Mouse (Mus musculus) frontal cortex, postnatal 14 days (tissue): ENCODE measurements around the gene Metrnl.
A peak's percentile ranks its signal among the peaks of the same experiment; 100 is the strongest.

Experiments
- DNase-seq, 2 experiments: peaks; one replicate each; pipeline ENCODE4 v3.0.0; 2022; ENCODE audit warnings: low spot score in 2 of 2

Metrnl gene

DNA sequence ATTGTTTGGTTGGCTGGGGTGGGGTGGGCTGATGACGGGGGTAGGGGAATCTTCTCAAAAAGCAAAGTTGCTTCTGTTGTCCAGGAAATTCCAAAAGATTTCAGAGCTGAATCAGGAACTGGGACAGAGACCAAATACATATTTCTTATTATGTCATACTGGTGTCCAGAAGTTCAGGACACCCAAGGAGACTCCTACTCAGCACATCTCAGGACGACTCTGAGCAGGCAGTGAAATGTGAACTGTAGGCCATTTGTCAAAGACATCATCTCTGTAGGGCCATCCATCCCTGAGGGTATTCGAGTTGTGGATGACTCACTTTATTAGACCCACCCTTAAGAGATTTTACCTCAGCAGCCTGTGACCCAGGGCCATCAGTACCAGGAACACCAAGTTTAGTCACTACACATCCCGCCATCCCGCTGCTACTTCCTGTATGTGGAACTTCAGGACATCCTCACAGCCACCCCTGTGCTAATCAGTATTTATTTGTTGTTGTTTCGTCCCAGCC is 15.8 kb upstream of the Metrnl start:
- DNase-seq, result no peak

- DNase-seq, result no peak
Observed at GRCm38 (mm10) chr11:121686091-121686490, 15.3 kb upstream of the Metrnl start.

DNA sequence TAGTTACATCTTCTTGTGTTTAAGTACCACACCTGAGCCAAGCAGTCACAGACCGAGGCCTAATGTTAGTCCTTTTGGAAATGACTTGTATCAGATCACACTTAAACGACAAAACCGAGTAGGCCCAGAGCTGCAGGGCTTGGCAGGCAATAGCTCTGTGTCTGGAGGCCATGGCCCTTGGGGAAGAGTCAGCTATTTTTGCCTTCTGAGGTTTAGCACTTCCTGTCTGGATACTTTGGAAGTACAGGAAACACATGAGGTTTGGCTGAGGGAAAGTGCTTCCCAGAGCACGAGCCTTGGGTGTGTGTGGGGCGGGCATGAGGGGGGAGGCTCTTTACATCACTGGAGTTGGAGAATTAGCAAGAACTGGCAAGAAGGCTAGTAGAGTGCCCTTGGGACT is 14.7 kb upstream of the Metrnl start:
- no peak for DNase-seq

- DNase-seq, result no peak
Observed at GRCm38 (mm10) chr11:121688024-121688423, 13.3 kb upstream of the Metrnl start.

DNA sequence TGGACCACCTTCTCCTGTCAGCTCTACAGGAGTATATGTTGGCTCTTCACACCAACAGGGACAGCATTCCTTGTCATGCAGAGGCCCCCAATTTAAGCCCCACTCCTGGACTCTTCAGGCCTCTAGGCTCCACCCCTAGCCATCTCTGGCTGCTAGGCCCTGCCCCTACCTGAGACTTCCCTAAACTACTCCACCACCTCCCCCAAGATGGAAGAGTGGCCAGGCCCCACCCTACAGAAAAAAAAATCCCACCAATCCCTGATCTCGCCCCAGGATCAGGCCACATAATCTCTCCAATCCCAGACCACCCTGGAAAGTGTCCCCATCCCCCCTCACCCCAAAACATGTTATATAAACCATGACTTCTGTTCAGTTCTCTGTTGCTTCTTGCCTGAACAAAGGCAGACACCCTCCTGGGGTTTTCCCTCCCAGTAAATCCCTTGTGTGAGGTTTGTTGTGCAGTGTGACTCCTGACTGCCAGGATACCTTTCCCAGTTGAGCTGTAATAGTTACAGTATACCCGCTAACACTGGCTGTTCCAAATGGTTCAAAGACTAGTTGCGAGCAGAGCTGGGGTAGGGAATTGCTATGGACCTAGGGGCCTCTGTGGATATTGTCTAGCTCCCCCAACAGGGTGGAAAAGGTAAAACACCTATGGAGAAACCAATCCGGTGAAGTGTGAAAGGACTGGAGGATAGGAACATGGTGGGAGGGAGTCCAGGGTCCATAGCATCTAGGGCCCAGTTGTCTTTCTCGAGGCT is 5.9 kb upstream of the Metrnl start:
- DNase-seq, result no peak

DNA sequence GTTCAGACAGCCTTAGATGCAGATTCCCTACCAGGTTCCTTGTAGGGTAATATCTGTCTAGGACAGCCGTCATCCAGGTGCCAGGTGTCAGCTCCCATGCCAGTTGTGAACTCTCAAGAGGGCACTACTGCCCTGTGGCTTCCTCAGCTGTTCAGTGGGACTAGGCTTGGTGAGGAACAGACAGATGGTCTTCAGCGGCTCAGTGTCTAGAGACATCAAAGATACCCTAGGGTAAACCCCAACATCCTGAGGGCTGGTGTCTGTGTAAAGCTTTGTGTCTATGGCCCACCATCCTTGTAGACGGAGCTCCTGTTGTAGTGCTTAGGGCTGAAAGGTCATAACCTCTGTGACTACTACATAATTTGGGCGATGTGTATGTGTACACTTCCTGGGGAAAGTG is 4.1 kb upstream of the Metrnl start:
- DNase-seq, result no peak

DNA sequence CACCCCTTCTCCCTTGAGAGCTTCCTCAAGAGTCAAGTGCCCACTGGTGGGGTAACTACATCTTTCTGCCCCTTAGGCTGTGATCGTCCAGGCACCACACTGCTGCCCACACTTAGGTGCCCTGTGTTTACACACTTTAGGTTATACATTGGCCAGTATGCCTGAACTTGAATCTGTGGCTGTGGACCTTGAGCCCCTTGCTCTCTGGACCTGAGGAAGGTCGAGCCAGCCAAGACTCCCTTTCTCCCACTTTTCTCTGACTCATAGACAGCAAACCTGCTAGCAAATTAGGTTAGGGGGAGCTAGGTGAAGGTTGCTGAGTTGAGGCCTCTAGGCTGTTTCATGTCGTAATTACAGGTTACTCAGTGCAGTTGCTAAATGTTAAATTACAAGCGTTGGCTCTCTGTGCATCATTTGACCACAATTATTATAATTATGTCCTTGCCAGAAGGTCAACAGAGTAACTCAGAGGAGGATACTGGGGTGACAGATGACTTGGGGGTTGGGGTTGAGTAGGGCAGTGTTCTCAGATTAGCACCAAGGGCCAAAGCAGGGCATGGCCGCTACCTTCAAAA is 2.9 kb upstream of the Metrnl start:
- no peak for DNase-seq

DNA sequence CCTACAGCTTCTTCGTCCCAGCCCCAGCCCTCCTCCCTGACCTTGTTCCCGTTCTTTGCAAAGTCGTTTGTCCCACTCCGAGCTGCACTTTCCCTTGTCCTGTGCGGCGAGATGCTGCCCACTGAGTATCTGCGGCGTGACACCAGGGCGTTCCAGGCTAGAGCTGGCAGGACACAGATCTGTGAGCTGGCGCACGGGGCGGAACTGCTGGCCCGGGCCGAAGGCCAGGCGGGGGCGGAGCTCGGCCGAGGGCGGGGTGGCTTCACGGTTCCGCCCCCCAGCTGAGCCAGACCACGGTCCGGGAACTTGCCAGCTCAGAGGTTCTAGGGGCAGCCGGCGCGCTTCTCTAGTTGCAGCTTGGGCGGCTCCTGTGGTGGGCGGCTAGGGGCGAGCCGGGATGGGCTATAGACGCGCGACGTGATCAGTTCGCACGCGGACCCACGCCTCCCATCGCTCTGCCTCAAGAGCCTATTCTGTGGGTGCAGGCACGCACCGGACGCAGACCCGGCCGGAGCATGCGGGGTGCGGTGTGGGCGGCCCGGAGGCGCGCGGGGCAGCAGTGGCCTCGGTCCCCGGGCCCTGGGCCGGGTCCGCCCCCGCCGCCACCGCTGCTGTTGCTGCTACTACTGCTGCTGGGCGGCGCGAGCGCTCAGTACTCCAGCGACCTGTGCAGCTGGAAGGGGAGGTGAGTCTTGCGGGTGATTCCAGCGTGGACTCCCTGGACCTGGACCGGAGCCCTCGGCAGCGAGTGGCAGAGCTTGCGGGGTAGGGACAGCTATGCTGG is 959 bp downstream of the Metrnl start:
- peak; percentile 61 to 70 for DNase-seq

DNA sequence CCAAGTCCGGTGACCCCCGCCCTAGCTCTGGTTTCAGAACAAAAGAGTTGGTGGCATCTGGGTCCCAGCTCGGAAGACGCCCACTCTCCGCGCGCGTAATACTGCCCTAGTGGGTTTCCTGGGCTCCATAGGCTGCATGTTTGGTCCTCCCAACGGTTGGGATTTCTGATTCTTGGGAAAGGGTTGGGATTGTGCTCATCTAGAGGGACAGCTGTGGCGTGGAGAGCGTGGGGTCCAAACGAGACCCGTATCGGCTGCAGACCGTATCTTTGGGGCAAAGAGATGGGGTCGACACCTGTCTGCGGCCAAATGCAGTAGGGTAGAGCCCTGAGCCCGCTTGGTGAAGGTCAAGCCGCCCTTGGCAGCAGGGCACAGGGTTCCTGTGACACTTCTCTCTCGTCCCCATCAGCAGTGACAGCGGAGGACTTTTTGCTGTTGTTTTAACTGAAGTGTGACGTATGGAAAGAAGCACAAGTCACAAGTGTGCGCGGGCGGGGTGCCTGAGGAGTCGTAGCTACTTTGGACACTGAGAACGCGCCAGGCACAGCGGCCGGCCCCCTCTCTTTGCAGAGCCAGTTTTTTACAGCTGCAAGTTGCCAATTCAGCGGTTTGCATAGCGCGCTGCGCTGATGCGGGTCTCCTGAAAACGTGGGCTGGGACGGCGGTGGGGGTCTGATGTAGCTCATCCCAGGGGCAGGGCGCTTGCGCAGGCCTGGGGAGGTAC is 1.7 kb downstream of the Metrnl start:
- DNase-seq, result peak; percentile 22 to 40

GRCm38 (mm10) chr11:121703619-121704215 is 2.4 kb downstream of the Metrnl start:
- DNase-seq, result no peak

DNA sequence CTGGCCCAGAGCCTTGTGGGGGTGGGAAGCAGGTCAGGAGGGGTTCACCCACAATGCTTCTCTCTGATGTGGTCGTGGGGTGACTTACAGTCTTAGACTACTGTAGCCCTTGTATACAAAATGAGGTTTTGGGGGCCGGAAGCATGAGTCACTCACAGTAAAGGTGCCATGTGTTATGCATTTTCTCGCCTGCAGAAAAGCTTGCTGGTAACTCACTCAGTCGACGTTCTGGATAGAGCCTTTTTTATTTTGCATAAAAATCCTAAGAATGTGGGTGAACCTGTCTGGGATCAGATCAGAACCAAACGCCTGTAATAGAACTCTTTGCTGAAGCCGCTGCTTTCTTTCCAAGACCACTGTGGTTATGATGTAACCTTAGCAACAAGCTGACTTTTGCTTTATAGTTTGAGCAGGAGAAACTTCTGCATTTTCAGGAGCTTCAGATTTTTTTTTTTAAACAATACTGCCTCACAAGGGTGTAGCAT is 5.2 kb downstream of the Metrnl start:
- no peak for DNase-seq

DNA sequence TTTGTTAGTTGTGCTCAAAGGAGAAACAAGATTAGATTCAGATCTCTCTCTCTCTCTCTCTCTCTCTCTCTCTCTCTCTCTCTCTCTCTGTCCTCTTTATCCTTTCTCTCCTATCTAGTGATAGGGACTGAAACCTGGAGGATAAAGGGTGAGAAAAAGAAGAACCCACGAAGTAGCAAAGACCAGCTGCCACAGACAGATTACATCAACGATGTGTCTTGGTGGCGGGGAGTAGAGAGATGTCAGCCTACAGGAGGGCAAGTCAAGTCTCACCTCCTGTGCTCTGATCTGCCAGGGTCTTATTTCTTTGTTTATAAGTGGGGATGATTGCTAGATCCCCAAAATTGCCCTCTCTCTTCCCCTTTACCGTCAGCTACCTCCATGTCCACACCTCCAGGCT is 7.9 kb downstream of the Metrnl start:
- no peak for DNase-seq

DNA sequence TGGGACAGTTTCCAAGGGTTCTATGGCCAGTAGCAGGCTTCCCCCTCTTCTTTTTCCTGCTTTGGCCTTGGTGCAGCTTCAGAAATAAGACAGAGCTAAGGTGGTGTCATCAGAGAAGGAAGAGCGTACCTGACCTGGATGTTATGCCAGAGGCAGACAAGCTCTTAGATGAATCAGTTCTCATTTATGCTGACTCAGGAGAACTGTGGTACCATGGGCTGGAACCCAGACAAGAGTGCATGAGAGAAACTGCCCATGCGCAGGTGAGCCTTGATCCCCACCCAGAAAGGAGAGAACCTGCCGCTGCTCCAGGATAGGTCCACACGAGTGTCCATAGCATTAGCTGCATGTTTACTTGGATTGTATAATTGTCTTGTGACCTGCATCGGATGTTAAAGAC is 8.9 kb downstream of the Metrnl start:
- no peak for DNase-seq

- DNase-seq, result no peak
Observed at GRCm38 (mm10) chr11:121712987-121713386, 11.6 kb downstream of the Metrnl start.

DNA sequence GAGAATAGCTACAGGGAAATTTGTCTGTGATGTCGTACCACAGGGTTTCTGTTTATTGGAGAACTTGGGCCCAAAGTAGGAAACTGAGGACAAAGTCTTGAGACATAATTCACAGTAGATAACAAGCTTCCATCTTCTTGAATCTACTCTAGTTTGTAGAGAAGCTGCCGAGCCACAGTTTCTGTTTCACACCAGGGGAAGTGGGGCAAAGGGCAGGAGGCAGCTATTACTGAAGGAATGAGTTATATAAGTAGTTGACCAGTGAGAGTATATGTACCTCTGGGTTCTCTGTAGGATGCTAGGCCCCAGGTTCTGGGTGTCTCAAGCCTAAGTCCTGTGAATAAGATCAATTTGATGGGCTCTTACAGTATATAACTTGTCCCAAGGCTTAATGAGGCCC is 12.2 kb downstream of the Metrnl start:
- no peak for DNase-seq

DNA sequence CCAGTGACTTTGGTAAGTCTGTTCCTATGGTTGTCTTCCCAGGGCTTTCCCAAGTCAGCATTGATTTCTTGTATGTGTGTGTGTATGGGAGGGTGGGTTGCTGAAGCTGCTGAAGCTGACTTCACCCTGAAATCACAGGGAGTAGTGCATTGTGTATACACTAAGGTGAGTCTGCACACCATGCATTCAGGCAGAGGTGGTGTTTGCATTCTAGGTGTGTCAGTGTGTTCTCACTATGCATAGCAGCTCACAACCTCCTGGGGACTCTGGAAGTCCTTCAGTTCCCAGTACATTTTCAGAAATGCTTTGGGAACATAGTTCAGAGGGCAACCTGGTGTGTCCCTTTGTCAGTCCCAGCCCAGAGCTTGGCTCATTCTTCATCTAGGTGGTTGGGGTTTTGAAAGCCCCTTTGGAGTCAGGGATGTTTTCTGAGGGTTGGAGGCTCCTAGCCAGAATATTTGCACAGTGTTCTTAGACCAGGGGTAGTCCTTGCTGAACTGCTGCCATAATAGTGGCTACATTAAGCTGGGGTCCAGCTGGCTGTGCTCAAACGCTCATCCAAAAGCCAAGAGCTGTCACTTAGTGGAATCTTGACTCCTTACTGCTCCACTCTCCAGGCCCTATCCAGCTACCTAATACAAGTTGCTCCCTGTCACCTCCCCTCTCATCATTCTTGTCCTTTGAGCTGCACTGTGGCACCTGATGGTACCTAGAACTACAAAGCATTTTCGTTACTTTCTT is 13.6 kb downstream of the Metrnl start:
- no peak for DNase-seq

- DNase-seq, result no peak
Observed at GRCm38 (mm10) chr11:121717724-121718123, 16.4 kb downstream of the Metrnl start.

DNA sequence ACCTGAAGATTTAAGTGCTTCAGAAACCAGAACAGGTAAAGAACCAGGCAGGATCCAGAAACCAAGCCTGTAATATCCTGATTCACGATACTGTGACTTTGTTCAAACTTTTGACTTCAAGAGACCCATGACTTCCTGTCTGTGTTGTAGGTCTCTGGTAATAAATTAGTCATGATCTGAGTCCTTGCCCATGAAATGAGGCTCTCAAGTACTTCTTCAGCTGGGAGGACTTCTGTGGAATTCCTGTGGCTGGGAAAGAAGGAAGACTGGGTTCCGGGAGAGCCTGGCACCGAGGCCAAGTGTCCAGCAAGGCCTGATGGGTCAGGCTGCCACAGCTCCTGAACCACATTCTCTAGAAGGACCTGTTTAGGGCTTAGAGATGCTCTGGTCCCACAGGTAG is 19.4 kb downstream of the Metrnl start:
- DNase-seq, result no peak

DNA sequence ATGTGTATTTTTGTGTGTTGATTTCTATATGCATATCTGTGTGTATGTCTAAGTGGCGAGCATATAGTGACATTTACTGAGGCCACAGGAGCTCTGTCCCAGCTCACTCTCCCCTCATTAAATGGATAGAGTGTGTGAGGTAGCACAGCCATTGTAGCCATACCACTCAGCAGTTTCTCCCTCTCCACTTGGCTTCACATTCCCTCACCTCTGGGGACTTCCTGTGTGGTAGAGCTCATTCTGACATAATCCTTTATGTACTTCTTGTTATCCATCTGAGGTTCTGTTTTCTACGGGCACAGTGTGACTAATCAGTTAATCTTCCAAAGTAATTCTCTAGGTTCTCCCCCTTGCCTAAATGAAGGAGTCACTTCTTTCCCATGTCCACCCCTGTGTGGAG is 21.1 kb downstream of the Metrnl start:
- no peak for DNase-seq

DNA sequence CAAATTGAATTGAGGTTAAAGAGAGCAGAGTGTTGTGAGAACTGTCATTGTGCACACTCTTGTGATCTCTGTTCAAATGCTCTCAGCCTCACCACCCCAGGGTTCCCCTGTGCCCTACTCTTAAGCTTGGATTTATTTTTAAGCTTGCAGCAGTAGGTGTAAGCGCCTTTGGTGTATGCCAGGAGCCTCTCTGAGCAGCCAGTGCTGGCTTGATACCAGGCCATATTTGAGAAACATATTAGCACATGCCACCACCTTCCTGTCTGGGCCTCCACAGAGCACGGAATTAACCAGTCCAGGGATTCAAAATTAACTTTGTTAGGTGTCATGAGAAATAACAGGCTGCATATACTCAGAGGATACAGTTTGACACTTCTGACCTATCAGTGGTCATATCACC is 25.3 kb downstream of the Metrnl start:
- no peak for DNase-seq

DNA sequence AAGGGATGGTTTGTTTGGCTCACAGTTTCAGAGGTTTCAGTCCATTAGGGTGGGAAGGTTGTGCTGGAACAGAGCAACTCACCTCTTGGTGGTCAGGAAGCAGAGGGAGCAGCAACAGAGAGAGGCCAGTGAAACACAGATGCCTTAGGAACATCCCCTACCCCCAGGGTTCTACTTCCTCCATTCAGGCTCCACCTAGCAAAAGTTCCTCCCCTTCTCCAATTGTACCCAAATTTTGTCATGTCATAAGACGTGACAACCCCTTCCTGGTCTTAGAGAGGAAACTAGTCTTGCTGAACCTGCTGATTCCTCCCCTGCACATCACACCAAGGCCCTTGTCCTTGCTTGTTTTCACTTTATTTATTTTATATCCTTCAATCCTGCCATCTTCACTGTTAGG is 32.8 kb downstream of the Metrnl start:
- DNase-seq, result no peak
